Mouse (Mus musculus) hindbrain, embryonic 16.5 days (tissue): ENCODE measurements at regions not wholly inside any gene's neighbourhood (a gene's known extent, or its start where the extent isn't known, plus 50 kb on each side); places are given as distances from the start of the nearest gene placed in this dataset.

Experiments used
- ATAC-seq: fragments of 200-750 bp; cut with Nextera tagmentation; 2 replicates; pipeline ENCODE4 v1.8.0; 2017; ENCODE audit warnings: moderate TSS enrichment, moderate library complexity
- H3K27ac ChIP-seq: fragments of 300-500 bp; sonication (generic); 2 replicates; pipeline ENCODE4 v1.5.1; 2014; ENCODE audit warnings: low read depth, mild to moderate bottlenecking, control low read depth, low read length, moderate library complexity
- H3K27me3 ChIP-seq: fragments of 300-500 bp; sonication (generic); replicated peaks from 2 replicates; pipeline ENCODE4 v1.6.1; 2014; ENCODE audit warnings: low read length; ENCODE audit not compliant: control insufficient read depth, insufficient read depth
- H3K36me3 ChIP-seq: fragments of 300-500 bp; sonication (generic); 2 replicates; pipeline ENCODE4 v1.6.1; 2014; ENCODE audit warnings: mild to moderate bottlenecking, low read length, moderate library complexity, mixed read lengths; ENCODE audit not compliant: control insufficient read depth, insufficient read depth
- H3K4me1 ChIP-seq: fragments of 300-500 bp; sonication (generic); 2 replicates; pipeline ENCODE4 v1.6.1; 2014; ENCODE audit warnings: low read depth, low read length; ENCODE audit not compliant: control insufficient read depth, insufficient read depth
- H3K4me2 ChIP-seq: fragments of 300-500 bp; sonication (generic); 2 replicates; pipeline ENCODE4 v1.6.1; 2014; ENCODE audit warnings: mild to moderate bottlenecking, low read length, control low read depth, moderate library complexity
- H3K4me3 ChIP-seq: fragments of 300-500 bp; sonication (generic); 2 replicates; pipeline ENCODE4 v1.5.1; 2014; ENCODE audit warnings: mild to moderate bottlenecking, low read length, control low read depth, moderate library complexity
- H3K9ac ChIP-seq: fragments of 300-500 bp; sonication (generic); 2 replicates; pipeline ENCODE4 v1.6.1; 2014; ENCODE audit warnings: low read depth, mild to moderate bottlenecking, control low read depth, low read length, moderate library complexity
- H3K9me3 ChIP-seq: fragments of 300-500 bp; sonication (generic); 2 replicates; pipeline ENCODE4 v1.6.1; 2014; ENCODE audit warnings: mild to moderate bottlenecking, low read length, moderate library complexity; ENCODE audit not compliant: control insufficient read depth
- WGBS: fragments of 180-500 bp; shearing (Covaris S2); extraction: QIAGEN DNeasy Blood & Tissue Kit; methylation state at CpG from one replicate; pipeline ENCODE4 v1.1.7; 2014; 5-methylcytosine and 5-hydroxymethylcytosine counted together

DNA sequence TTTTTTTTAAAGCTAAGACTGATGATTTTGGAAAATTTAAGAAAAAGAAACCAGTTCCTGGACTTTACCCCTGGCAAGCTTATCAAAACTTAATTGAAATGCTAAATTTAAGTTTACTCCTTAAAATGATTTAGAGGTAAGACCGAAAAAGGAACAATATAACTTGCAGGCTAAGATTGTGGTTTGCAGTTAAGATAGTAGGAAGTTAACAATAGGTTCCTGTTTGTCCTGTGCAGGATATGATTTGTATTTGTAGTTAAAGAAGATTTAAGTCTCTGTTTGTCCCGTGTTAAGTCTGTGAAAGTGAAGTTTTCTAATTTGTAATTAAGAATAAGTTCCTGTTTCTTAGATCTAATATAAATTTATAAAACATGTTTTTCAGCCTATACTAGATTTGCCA is 1406.3 kb upstream of the Lrrc6 start:
- no peak overlapping the region for H3K4me3 ChIP-seq
- 84% methylated on average over 2 of the region's 2 CpGs for WGBS

GRCm38 (mm10) chr15:67905279-67905678 is 1404.6 kb upstream of the Lrrc6 start:
- H3K4me3 ChIP-seq, result no peak overlapping the region

More for the DNA sequence above, 1406.3 kb upstream of the Lrrc6 start:
- Histone ChIP-seq H3K27me3 (no peaks in the 10 kb centered on the region), H3K4me1 (no peaks in the 10 kb centered on the region), H3K36me3 (no peaks in the 10 kb centered on the region), H3K9me3 (no peaks in the 10 kb centered on the region), H3K27ac (no peak overlapping the region), H3K4me2 (no peak overlapping the region), H3K9ac (no peak overlapping the region)
- ATAC-seq, result no peak

GRCm38 (mm10) chr15:67904646-67905045 is 1403.9 kb upstream of the Lrrc6 start:
- Histone ChIP-seq H3K36me3 (no peaks in the 10 kb centered on the region), H3K27ac (no peak overlapping the region), H3K4me3 (no peak overlapping the region), H3K9me3 (no peaks in the 10 kb centered on the region), H3K4me2 (no peak overlapping the region), H3K9ac (no peak overlapping the region), H3K4me1 (no peaks in the 10 kb centered on the region), H3K27me3 (no peaks in the 10 kb centered on the region)
- no peak for ATAC-seq

More at GRCm38 (mm10) chr15:67905279-67905678, 1404.6 kb upstream of the Lrrc6 start:
- H3K27me3 ChIP-seq, result no peaks in the 10 kb centered on the region
- H3K4me1 ChIP-seq, result no peaks in the 10 kb centered on the region
- H3K27ac ChIP-seq, result no peak overlapping the region
- H3K9me3 ChIP-seq, result no peaks in the 10 kb centered on the region
- no peaks in the 10 kb centered on the region for H3K36me3 ChIP-seq
- no peak overlapping the region for H3K4me2 ChIP-seq
- no peak for ATAC-seq
- no peak overlapping the region for H3K9ac ChIP-seq
- 80% methylated on average over 1 of the region's 1 CpGs for WGBS

DNA sequence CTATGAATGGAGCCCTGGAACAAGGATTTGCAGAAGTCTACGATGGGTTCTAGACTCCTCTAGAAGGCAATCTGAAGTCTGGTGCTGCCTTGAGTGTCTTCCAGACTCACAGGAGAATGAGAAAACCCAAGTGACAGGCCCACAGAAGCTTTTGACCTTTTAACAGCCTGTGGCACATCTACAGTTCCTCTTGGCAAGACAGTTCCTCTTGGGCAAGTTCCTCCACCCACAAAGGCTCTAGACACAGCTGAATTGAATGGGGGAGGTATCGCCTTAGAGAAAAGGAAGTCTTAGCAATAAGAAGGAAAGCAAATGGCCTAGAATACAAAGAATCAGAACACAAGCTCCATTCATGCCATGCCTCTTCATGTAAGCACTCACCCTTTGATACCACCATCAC is 1402.3 kb upstream of the Lrrc6 start:
- ATAC-seq, result no peak
- 0 out of 2 replicates have a peak, but pooled peaks cover 2% of the 10 kb centered on the region for H3K4me1 ChIP-seq
- no peak overlapping the region for H3K4me3 ChIP-seq
- WGBS, result 90% methylated on average over 2 of the region's 2 CpGs
- H3K9me3 ChIP-seq, result no peaks in the 10 kb centered on the region
- no peaks in the 10 kb centered on the region for H3K36me3 ChIP-seq
- no peak overlapping the region for H3K4me2 ChIP-seq
- no peaks in the 10 kb centered on the region for H3K27me3 ChIP-seq
- no peak overlapping the region for H3K9ac ChIP-seq
- no peak overlapping the region for H3K27ac ChIP-seq

GRCm38 (mm10) chr15:67901191-67901601 is 1400.5 kb upstream of the Lrrc6 start:
- peak; percentile 75 for ATAC-seq
- 58% methylated on average over 7 of the region's 7 CpGs for WGBS
- Histone ChIP-seq H3K9ac (no peak overlapping the region), H3K27ac (no peak overlapping the region), H3K27me3 (no peaks in the 10 kb centered on the region), H3K36me3 (no peaks in the 10 kb centered on the region), H3K4me1 (0 out of 2 replicates have a peak, but pooled peaks cover 2% of the 10 kb centered on the region), H3K9me3 (no peaks in the 10 kb centered on the region), H3K4me3 (no peak overlapping the region), H3K4me2 (no peak overlapping the region)

DNA sequence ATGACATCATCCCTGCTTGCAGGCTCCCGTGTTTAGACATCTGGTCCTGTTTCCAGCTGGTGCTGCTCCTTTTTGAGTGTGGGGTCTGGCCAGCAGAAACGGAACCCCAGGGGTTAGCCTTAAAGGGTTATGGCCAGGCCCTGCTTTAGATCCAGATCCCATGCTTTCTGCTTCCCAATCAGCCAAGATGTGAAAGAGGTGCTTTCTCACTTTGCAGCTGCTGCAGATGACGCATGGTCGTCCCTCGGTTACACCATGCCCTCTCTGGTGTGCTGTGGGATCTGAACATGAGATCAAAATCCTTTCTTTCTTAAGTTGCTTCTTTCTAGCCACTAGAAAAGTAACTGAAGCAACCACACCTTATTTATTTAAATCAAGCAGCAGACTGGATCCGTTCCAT is 1399.1 kb upstream of the Lrrc6 start:
- Histone ChIP-seq H3K4me3 (no peak overlapping the region), H3K36me3 (no peaks in the 10 kb centered on the region), H3K27me3 (no peaks in the 10 kb centered on the region), H3K4me2 (no peak overlapping the region), H3K9ac (no peak overlapping the region), H3K4me1 (0 out of 2 replicates have a peak, but pooled peaks cover 2% of the 10 kb centered on the region), H3K9me3 (no peaks in the 10 kb centered on the region), H3K27ac (no peak overlapping the region)
- WGBS, result 65% methylated on average over 6 of the region's 6 CpGs
- ATAC-seq, result no peak

- H3K27me3 ChIP-seq, result no peaks in the 10 kb centered on the region
- 31% methylated on average over 3 of the region's 3 CpGs for WGBS
- H3K36me3 ChIP-seq, result no peaks in the 10 kb centered on the region
- H3K4me3 ChIP-seq, result no peak overlapping the region
- H3K9me3 ChIP-seq, result no peaks in the 10 kb centered on the region
- no peak overlapping the region for H3K9ac ChIP-seq
- H3K4me2 ChIP-seq, result no peak overlapping the region
- no peak overlapping the region for H3K27ac ChIP-seq
- ATAC-seq, result peak; percentile 95
- 0 out of 2 replicates have a peak, but pooled peaks cover 2% of the 10 kb centered on the region for H3K4me1 ChIP-seq
Measured at GRCm38 (mm10) chr15:67898959-67899403, 1398.3 kb upstream of the Lrrc6 start.

DNA sequence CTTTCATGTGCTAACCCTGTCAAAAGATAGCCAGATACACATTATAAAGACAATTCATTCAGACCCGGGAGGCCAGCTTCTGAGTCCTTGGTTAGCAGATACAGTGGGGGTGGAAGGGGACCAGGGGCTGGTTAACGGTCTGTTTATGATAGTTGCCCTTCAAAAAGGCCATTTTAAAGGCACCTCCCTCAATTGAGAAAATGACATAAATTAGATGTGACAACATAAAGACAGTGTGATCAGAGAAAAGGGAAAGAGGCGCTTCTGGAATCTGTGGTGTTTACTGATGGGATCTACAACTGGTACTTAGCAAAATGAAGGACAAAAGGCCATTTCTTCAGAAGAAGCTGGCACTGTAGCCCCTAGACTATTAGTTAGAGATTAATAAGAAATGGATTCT is 1391.4 kb upstream of the Lrrc6 start:
- Histone ChIP-seq H3K27me3 (no peaks in the 10 kb centered on the region), H3K4me2 (no peak overlapping the region), H3K9me3 (no peaks in the 10 kb centered on the region), H3K9ac (no peak overlapping the region), H3K36me3 (no peaks in the 10 kb centered on the region), H3K4me1 (no peaks in the 10 kb centered on the region), H3K4me3 (no peak overlapping the region), H3K27ac (no peak overlapping the region)
- no peak for ATAC-seq
- whole genome bisulfite sequencing, result 43% methylated on average over 3 of the region's 3 CpGs

GRCm38 (mm10) chr15:67890612-67891304 is 1390.0 kb upstream of the Lrrc6 start:
- Histone ChIP-seq H3K27ac (no peak overlapping the region), H3K36me3 (no peaks in the 10 kb centered on the region), H3K9ac (no peak overlapping the region), H3K27me3 (no peaks in the 10 kb centered on the region), H3K9me3 (no peaks in the 10 kb centered on the region), H3K4me1 (no peaks in the 10 kb centered on the region), H3K4me3 (no peak overlapping the region), H3K4me2 (no peak overlapping the region)
- WGBS, result 38% methylated on average over 3 of the region's 3 CpGs
- ATAC-seq, result no peak
